Mouse (Mus musculus) forebrain, embryonic 12.5 days (tissue): ENCODE data around the gene Ace. TPM values are rescaled to one million over a fixed set of nuclear protein-coding genes. Genes with fewer than 3 reads are reported as not detected.
"Not testable (repeated sequence)": the region's sequence is repeated elsewhere in the genome, so short reads cannot be mapped to it uniquely, and the experiment has no call there.

Source experiments
- ATAC-seq: fragments of 200-750 bp; cut with Nextera tagmentation; 2 replicates; pipeline ENCODE4 v1.8.0; 2017; ENCODE audit warnings: moderate TSS enrichment; ENCODE audit not compliant: low FRiP score
- H3K27ac ChIP-seq: fragments of 300-500 bp; sonication (generic); 2 replicates; pipeline ENCODE4 v1.5.1; 2016; ENCODE audit warnings: mild to moderate bottlenecking
- H3K27me3 ChIP-seq: fragments of 300-500 bp; sonication (generic); 2 replicates; pipeline ENCODE4 v1.6.1; 2016; ENCODE audit warnings: mild to moderate bottlenecking
- H3K36me3 ChIP-seq: fragments of 300-500 bp; sonication (generic); replicated peaks from 2 replicates; pipeline ENCODE4 v1.6.1; 2016; ENCODE audit warnings: mild to moderate bottlenecking
- H3K4me1 ChIP-seq: fragments of 300-500 bp; sonication (generic); 2 replicates; pipeline ENCODE4 v1.6.1; 2016
- H3K4me2 ChIP-seq: fragments of 300-500 bp; sonication (generic); 2 replicates; pipeline ENCODE4 v1.6.1; 2016; ENCODE audit warnings: mild to moderate bottlenecking, moderate library complexity
- H3K4me3 ChIP-seq: fragments of 300-500 bp; sonication (generic); replicated peaks from 2 replicates; pipeline ENCODE4 v1.5.1; 2016; ENCODE audit warnings: mild to moderate bottlenecking
- H3K9ac ChIP-seq: fragments of 300-500 bp; sonication (generic); 2 replicates; pipeline ENCODE4 v1.6.1; 2016; ENCODE audit warnings: mild to moderate bottlenecking
- H3K9me3 ChIP-seq: fragments of 300-500 bp; sonication (generic); 2 replicates; pipeline ENCODE4 v1.6.1; 2016
- WGBS: fragments of 180-500 bp; shearing (Covaris S2); methylation state at CpG from one replicate; pipeline ENCODE4 v1.1.7; 2016; 5-methylcytosine and 5-hydroxymethylcytosine counted together
- polyA plus RNA-seq: library from polyadenylated mRNA; unstranded; fragments of >200 nt; fragmentation: Nextera tagmentation; extraction: Ambion mirVana; gene quantifications from 2 replicates; pipeline ENCODE4 v1.2.1, GENCODE M21; 2016

The Ace gene
- polyA plus RNA-seq, 1 experiment from 2014 or later: 0.60 TPM

GRCm38 (mm10) chr11:106007821-106008220 lies 40.1 kb downstream of the Ace start, which contains the start of gene Kcnh6:
Gene Kcnh6, plus strand, starts transcription at chr11:106008124.
- no peaks in the 10 kb centered on the region for H3K36me3 ChIP-seq
- no peak within 1 kb of the TSS for H3K9ac ChIP-seq
- no peaks in the 10 kb centered on the region for H3K9me3 ChIP-seq
- peak within 1 kb of the TSS; percentile 43 for H3K4me2 ChIP-seq
- peaks cover 25% of the 10 kb centered on the region for H3K27me3 ChIP-seq
- no peak within 1 kb of the TSS for H3K4me3 ChIP-seq
- H3K4me1 ChIP-seq: peaks cover 12% of the 10 kb centered on the region; the same call in 1 of the 2 replicates
- no peak for ATAC-seq
- WGBS: under 1% methylated on average over 25 of the region's 25 CpGs
- H3K27ac ChIP-seq: no peak within 1 kb of the TSS

- no peak for ATAC-seq
- 46% methylated on average over 7 of the region's 7 CpGs for WGBS
- no peak overlapping the region for H3K4me3 ChIP-seq
These were observed 45.0 kb downstream of the Ace start for GRCm38 (mm10) chr11:106012711-106013110.

GRCm38 (mm10) chr11:106013556-106014225 lies 45.9 kb downstream of the Ace start:
- H3K27me3 ChIP-seq: peaks cover 11% of the 10 kb centered on the region
- no peaks in the 10 kb centered on the region for H3K36me3 ChIP-seq
- H3K9me3 ChIP-seq: no peaks in the 10 kb centered on the region
- WGBS: 60% methylated on average over 11 of the region's 11 CpGs
- H3K4me3 ChIP-seq: no peak overlapping the region
- ATAC-seq: no peak
- no peak overlapping the region for H3K4me2 ChIP-seq
- no peak overlapping the region for H3K27ac ChIP-seq
- H3K9ac ChIP-seq: no peak overlapping the region
- 0 out of 2 replicates have a peak, but pooled peaks cover 8% of the 10 kb centered on the region for H3K4me1 ChIP-seq

More at GRCm38 (mm10) chr11:106012711-106013110, 45.0 kb downstream of the Ace start:
- Histone ChIP-seq H3K36me3 (no peaks in the 10 kb centered on the region), H3K9me3 (no peaks in the 10 kb centered on the region), H3K27me3 (peaks cover 19% of the 10 kb centered on the region), H3K27ac (no peak overlapping the region), H3K4me1 (peaks cover 13% of the 10 kb centered on the region; the same call in 1 of the 2 replicates), H3K4me2 (no peak overlapping the region), H3K9ac (no peak overlapping the region)

- ATAC-seq: no peak
- no peak overlapping the region for H3K9ac ChIP-seq
- H3K4me3 ChIP-seq: no peak overlapping the region
- no peak overlapping the region for H3K27ac ChIP-seq
- H3K4me1 ChIP-seq: peaks cover 18% of the 10 kb centered on the region
- no peaks in the 10 kb centered on the region for H3K36me3 ChIP-seq
- H3K9me3 ChIP-seq: no peaks in the 10 kb centered on the region
- no peak overlapping the region for H3K4me2 ChIP-seq
- WGBS: 77% methylated on average over 5 of the region's 5 CpGs
- peaks cover 22% of the 10 kb centered on the region for H3K27me3 ChIP-seq
These were observed 48.7 kb downstream of the Ace start for GRCm38 (mm10) chr11:106016440-106016839.

- peaks cover 11% of the 10 kb centered on the region for H3K4me1 ChIP-seq
- H3K4me2 ChIP-seq: peak overlapping the region; percentile 87
- H3K9me3 ChIP-seq: no peaks in the 10 kb centered on the region
- H3K9ac ChIP-seq: peak overlapping the region; percentile 55
- no peak overlapping the region for H3K27ac ChIP-seq
- ATAC-seq: peak; percentile 64
- peak overlapping the region; percentile 45 for H3K4me3 ChIP-seq
- H3K27me3 ChIP-seq: peaks cover 29% of the 10 kb centered on the region
- under 1% methylated on average over 50 of the region's 50 CpGs for WGBS
- H3K36me3 ChIP-seq: no peaks in the 10 kb centered on the region
These were observed 52.5 kb downstream of the Ace start for GRCm38 (mm10) chr11:106020051-106020763.

GRCm38 (mm10) chr11:106025774-106026173 lies 58.0 kb downstream of the Ace start:
- no peak overlapping the region for H3K27ac ChIP-seq
- no peak overlapping the region for H3K9ac ChIP-seq
- H3K27me3 ChIP-seq: peaks cover 14% of the 10 kb centered on the region
- ATAC-seq: no peak
- H3K4me3 ChIP-seq: no peak overlapping the region
- H3K4me2 ChIP-seq: no peak overlapping the region
- 85% methylated on average over 3 of the region's 3 CpGs for WGBS
- no peaks in the 10 kb centered on the region for H3K4me1 ChIP-seq
- no peaks in the 10 kb centered on the region for H3K9me3 ChIP-seq
- no peaks in the 10 kb centered on the region; the same call in 1 of the 2 replicates for H3K36me3 ChIP-seq

GRCm38 (mm10) chr11:106026465-106027151 lies 58.9 kb downstream of the Ace start:
- 49% methylated on average over 11 of the region's 11 CpGs for WGBS
- Histone ChIP-seq H3K27me3 (peaks cover 5% of the 10 kb centered on the region; the same call in 1 of the 2 replicates), H3K27ac (no peak overlapping the region), H3K9me3 (no peaks in the 10 kb centered on the region), H3K36me3 (no peaks in the 10 kb centered on the region; the same call in 1 of the 2 replicates), H3K4me1 (no peaks in the 10 kb centered on the region), H3K9ac (no peak overlapping the region), H3K4me2 (no peak overlapping the region), H3K4me3 (no peak overlapping the region)
- no peak for ATAC-seq

- Histone ChIP-seq H3K36me3 (no peaks in the 10 kb centered on the region; the same call in 1 of the 2 replicates), H3K4me3 (no peak overlapping the region), H3K27me3 (no peaks in the 10 kb centered on the region), H3K4me1 (no peaks in the 10 kb centered on the region), H3K9ac (no peak overlapping the region), H3K27ac (no peak overlapping the region), H3K4me2 (no peak overlapping the region), H3K9me3 (no peaks in the 10 kb centered on the region)
- WGBS: 91% methylated on average over 5 of the region's 5 CpGs
- no peak for ATAC-seq
These were observed 59.9 kb downstream of the Ace start for GRCm38 (mm10) chr11:106027607-106028006.

GRCm38 (mm10) chr11:106032074-106032473 lies 64.3 kb downstream of the Ace start:
- Histone ChIP-seq H3K4me2 (peak overlapping the region; percentile 25; the same call in 1 of the 2 replicates), H3K27ac (peak overlapping the region; percentile 57; the same call in 1 of the 2 replicates), H3K4me3 (peak overlapping the region; percentile 32), H3K4me1 (peaks cover 11% of the 10 kb centered on the region; the same call in 1 of the 2 replicates), H3K9ac (peak overlapping the region; percentile 18; the same call in 1 of the 2 replicates)
- H3K9me3 ChIP-seq, ATAC-seq, H3K36me3 ChIP-seq, H3K27me3 ChIP-seq: not testable (repeated sequence)
- WGBS: 36% methylated on average over 11 of the region's 25 CpGs

GRCm38 (mm10) chr11:106033491-106033919 lies 65.8 kb downstream of the Ace start:
- ATAC-seq: no peak
- H3K4me2 ChIP-seq: peak overlapping the region; percentile 44

GRCm38 (mm10) chr11:106034986-106035385 lies 67.2 kb downstream of the Ace start:
- Histone ChIP-seq H3K4me3 (no peak overlapping the region), H3K27me3 (no peaks in the 10 kb centered on the region), H3K9me3 (no peaks in the 10 kb centered on the region), H3K4me2 (no peak overlapping the region), H3K27ac (no peak overlapping the region), H3K36me3 (no peaks in the 10 kb centered on the region), H3K4me1 (peaks cover 31% of the 10 kb centered on the region), H3K9ac (no peak overlapping the region)
- 90% methylated on average over 9 of the region's 9 CpGs for WGBS
- ATAC-seq: no peak

More at GRCm38 (mm10) chr11:106033491-106033919, 65.8 kb downstream of the Ace start:
- Histone ChIP-seq H3K27ac (peak overlapping the region; percentile 75), H3K27me3 (no peaks in the 10 kb centered on the region), H3K9me3 (no peaks in the 10 kb centered on the region), H3K9ac (peak overlapping the region; percentile 34; the same call in 1 of the 2 replicates), H3K4me1 (peaks cover 22% of the 10 kb centered on the region), H3K36me3 (no peaks in the 10 kb centered on the region), H3K4me3 (peak overlapping the region; percentile 15; the same call in 1 of the 2 replicates)
- 38% methylated on average over 11 of the region's 11 CpGs for WGBS
